Mouse (Mus musculus): ENCODE data around the gene Urb2. TPM values are rescaled to one million over a fixed set of nuclear protein-coding genes. Genes with fewer than 3 reads are reported as not detected.
A peak's percentile ranks its signal among the peaks of the same experiment; 100 is the strongest.

The Urb2 gene
- total RNA-seq (2012; rRNA removed), result 26.4 and 33.7 TPM in 2 replicates
- total RNA-seq (2014; rRNA removed), result 32.4 and 33.9 TPM in 2 replicates
- 22.7 and 27.9 TPM in 2 replicates for polyA plus RNA-seq (2012; ENCODE audit: insufficient read length, low read depth)

GRCm38 (mm10) chr8:124021237-124022227 lies at the start of gene Urb2, which contains the start of gene Taf5l:
Gene Urb2, plus strand, starts transcription at chr8:124021508.
Gene Taf5l, minus strand, starts transcription at chr8:124021397.
- no peaks in the 10 kb centered on the region for H3K27me3 ChIP-seq (replicated peaks)
- peak within 1 kb of the TSS; percentile 91 for H3K9ac ChIP-seq (ENCODE audit: insufficient read depth, low read depth)
- H3K4me3 ChIP-seq (replicated peaks in 1 of 3; ENCODE audit: low read depth in 2 of 3, low read length in 2 of 3, poor library complexity in 1 of 3), result peak within 1 kb of the TSS; percentile 74 to 97 (median 91)
- H3K79me2 ChIP-seq (replicated peaks; ENCODE audit: control insufficient read depth, extremely low read depth, insufficient read depth, poor library complexity, severe bottlenecking), result peaks cover 59% of the 10 kb centered on the region
- TF ChIP-seq POLR2AphosphoS2 (IDR thresholded peaks at IDR 0.05; ENCODE audit: low read depth, low read length), result peak; percentile 60; the same call in 1 of the 2 replicates
- no peak for TF ChIP-seq PAX5 (IDR thresholded peaks at IDR 0.05; ENCODE audit: low read length)
- peak; percentile 99 for TF ChIP-seq SIN3A (IDR thresholded peaks at IDR 0.05; ENCODE audit: low read length)
- peak; percentile 81 for TF ChIP-seq ZMIZ1 (IDR thresholded peaks at IDR 0.05; ENCODE audit: low read depth, low read length)
- TF ChIP-seq CHD1 (IDR thresholded peaks at IDR 0.05; ENCODE audit: low read depth, low read length), result no peak
- peak; percentile 19; the same call in 1 of the 2 replicates for TF ChIP-seq USF1 (IDR thresholded peaks at IDR 0.05; ENCODE audit: low read depth, low read length)
- peak; percentile 36; the same call in 1 of the 2 replicates for TF ChIP-seq ETS1 (conservative IDR thresholded peaks at IDR 0.05; ENCODE audit: low read depth, low read length)
- TF ChIP-seq ZNF384 (IDR thresholded peaks at IDR 0.05; ENCODE audit: low read depth, low read length), result no peak
- TF ChIP-seq GABPA (IDR thresholded peaks at IDR 0.05; ENCODE audit: insufficient replicate concordance, low read depth, low read length), result no peak
- TF ChIP-seq JUN (IDR thresholded peaks at IDR 0.05; ENCODE audit: insufficient read depth, low read depth, low read length), result no peak
- peak; percentile 95 for TF ChIP-seq MYC (IDR thresholded peaks at IDR 0.05; ENCODE audit: low read depth, low read length)
- TF ChIP-seq TBP (conservative IDR thresholded peaks at IDR 0.05; ENCODE audit: low read depth, low read length), result no peak; the same call in 1 of the 2 replicates
- peak; percentile 57; the same call in 1 of the 2 replicates for TF ChIP-seq MAZ (IDR thresholded peaks at IDR 0.05; ENCODE audit: low read depth, low read length)
- TF ChIP-seq POLR2A (IDR thresholded peaks at IDR 0.05; ENCODE audit: low read depth, low read length), result peak; percentile 85
- TF ChIP-seq KAT2A (IDR thresholded peaks at IDR 0.05; ENCODE audit: insufficient replicate concordance, low read length), result 0 out of 2 replicates have a peak, but pooled peaks have one; percentile 66
- TF ChIP-seq SMC3 (IDR thresholded peaks at IDR 0.05; ENCODE audit: low read depth, low read length), result no peak
- TF ChIP-seq MAFK (IDR thresholded peaks at IDR 0.05; ENCODE audit: insufficient replicate concordance, low read length), result no peak
- TF ChIP-seq RCOR1 (conservative IDR thresholded peaks at IDR 0.05; ENCODE audit: low read depth, low read length), result no peak
- TF ChIP-seq HCFC1 (IDR thresholded peaks at IDR 0.05; ENCODE audit: low read depth, low read length), result peak; percentile 80
- TF ChIP-seq BHLHE40 (IDR thresholded peaks at IDR 0.05; ENCODE audit: low read depth, low read length), result peak; percentile 54; the same call in 1 of the 2 replicates
- TF ChIP-seq EP300 (IDR thresholded peaks at IDR 0.05; ENCODE audit: low read length), result no peak
- 0 out of 2 replicates have a peak, but pooled peaks have one; percentile 15 for TF ChIP-seq IRF4 (IDR thresholded peaks at IDR 0.05; ENCODE audit: low read depth, low read length)
- peak; percentile 93 for TF ChIP-seq MAX (IDR thresholded peaks at IDR 0.05; ENCODE audit: low read length)
- no peak for TF ChIP-seq CTCF (conservative IDR thresholded peaks at IDR 0.05 in 1 of 2, IDR thresholded peaks at IDR 0.05 in 1 of 2; ENCODE audit: low read depth in 2 of 2, low read length in 2 of 2)
- peak; percentile 87 for TF ChIP-seq TCF12 (IDR thresholded peaks at IDR 0.05; ENCODE audit: low read depth, low read length)
- 0 out of 2 replicates have a peak, but pooled peaks have one; percentile 38 for TF ChIP-seq MEF2A (IDR thresholded peaks at IDR 0.05; ENCODE audit: borderline replicate concordance, low read depth, low read length)
- peak; percentile 93 for TF ChIP-seq NELFE (IDR thresholded peaks at IDR 0.05; ENCODE audit: low read depth, low read length)
- no peak for TF ChIP-seq ZC3H11A (IDR thresholded peaks at IDR 0.05; ENCODE audit: low read depth, low read length)
- peak; percentile 92 for TF ChIP-seq ELF1 (IDR thresholded peaks at IDR 0.05; ENCODE audit: low read depth, low read length)
- TF ChIP-seq ZKSCAN1 (IDR thresholded peaks at IDR 0.05; ENCODE audit: borderline replicate concordance, low read depth, low read length), result no peak
- peak; percentile 99 for TF ChIP-seq MXI1 (IDR thresholded peaks at IDR 0.05; ENCODE audit: low read depth, low read length)
- DNase-seq (ENCODE audit: extremely low read depth), result peak; percentile 88
- dilution Hi-C loops (cut with MboI; ENCODE audit: extremely low pct_ligation_motif_present, extremely low pct_unique_long_range_greater_than_20kb, low sequenced_read_pairs) (no loop called here), in situ Hi-C loops (cut with MboI; ENCODE audit: low pct_ligation_motif_present, low pct_unique_long_range_greater_than_20kb, low sequenced_read_pairs) (no loop called here)
- H3K36me3 ChIP-seq (replicated peaks in 1 of 2; ENCODE audit: control insufficient read depth in 1 of 2, insufficient read depth in 1 of 2, low read length in 1 of 2), result peaks cover 12 to 49% of the 10 kb centered on the region in 2 experiments
- peak within 1 kb of the TSS; percentile 78 for H3K27ac ChIP-seq (ENCODE audit: insufficient read depth, low read depth)
- H3K9me3 ChIP-seq (replicated peaks; ENCODE audit: low read length), result no peaks in the 10 kb centered on the region
- H3K4me2 ChIP-seq (ENCODE audit: insufficient read depth, low read depth, poor library complexity, severe bottlenecking), result peak within 1 kb of the TSS; percentile 94
- H3K4me1 ChIP-seq (ENCODE audit: control insufficient read depth in 1 of 2, insufficient read depth in 2 of 2), result peaks cover 7 to 51% of the 10 kb centered on the region in 2 experiments; a peak in 3 of 4 replicates
